Mouse (Mus musculus): ENCODE measurements at regions not wholly inside any gene's neighbourhood (a gene's known extent, or its start where the extent isn't known, plus 50 kb on each side); places are given as distances from the start of the nearest gene placed in this dataset.

DNA sequence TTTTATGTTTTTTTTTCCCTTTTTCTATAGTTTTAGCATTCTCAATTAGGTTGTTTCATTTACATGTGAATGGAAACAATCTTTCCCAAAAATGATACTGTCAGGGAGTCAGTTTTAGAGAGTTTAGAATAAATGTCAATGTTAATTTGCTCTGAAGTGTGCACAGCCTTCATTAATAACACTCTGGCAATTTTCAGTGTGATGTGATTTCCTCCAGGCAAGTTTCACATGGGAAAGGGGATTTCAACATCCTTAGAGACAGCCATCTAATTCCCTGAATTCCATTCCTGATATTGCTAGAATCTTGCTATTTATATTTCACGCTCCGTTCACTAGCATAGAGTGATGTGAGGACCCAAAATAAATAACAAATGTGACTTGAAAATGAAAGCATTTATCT, 55.2 kb upstream of the Tecrl start:
- TF ChIP-seq EP300 (IDR thresholded peaks at IDR 0.05; ENCODE audit: low read depth) = no peak
- TF ChIP-seq CTCF (IDR thresholded peaks at IDR 0.05; ENCODE audit: low read depth) = no peak

All from heart, postnatal 0 days (tissue).